Mouse (Mus musculus): ENCODE results near the gene Gsg1.
A peak's percentile ranks its signal among the peaks of the same experiment; 100 is the strongest.

Gsg1 gene

GRCm38 (mm10) chr6:135206909-135207308, 47.2 kb downstream of the Gsg1 start:
- DNase-seq (ENCODE audit: inconsistent ontology term), result no peak

- DNase-seq (ENCODE audit: inconsistent ontology term), result no peak
Observed at GRCm38 (mm10) chr6:135205802-135206201, 48.3 kb downstream of the Gsg1 start.

- no peak for DNase-seq (ENCODE audit: inconsistent ontology term)
Observed at GRCm38 (mm10) chr6:135204869-135205268, 49.3 kb downstream of the Gsg1 start.

- no peak for DNase-seq (ENCODE audit: inconsistent ontology term)
Observed at GRCm38 (mm10) chr6:135203737-135204136, 50.4 kb downstream of the Gsg1 start.

GRCm38 (mm10) chr6:135202668-135203067, 51.5 kb downstream of the Gsg1 start:
- no peak for DNase-seq (ENCODE audit: inconsistent ontology term)

- no peak for DNase-seq (ENCODE audit: inconsistent ontology term)
Observed at GRCm38 (mm10) chr6:135200122-135200957, 53.8 kb downstream of the Gsg1 start.

- DNase-seq (ENCODE audit: inconsistent ontology term), result no peak
Observed at GRCm38 (mm10) chr6:135198726-135199125, 55.4 kb downstream of the Gsg1 start.

GRCm38 (mm10) chr6:135197921-135198532, 56.1 kb downstream of the Gsg1 start, which contains the start of the genes Fam234b and Hebp1:
Fam234b (plus strand) TSS chr6:135197977.
Hebp1 (minus strand) TSS chr6:135198022.
- DNase-seq (ENCODE audit: inconsistent ontology term), result peak; percentile 81

- no peak for DNase-seq (ENCODE audit: inconsistent ontology term)
Observed at GRCm38 (mm10) chr6:135197446-135197845, 56.7 kb downstream of the Gsg1 start.

- DNase-seq (ENCODE audit: inconsistent ontology term), result no peak
Observed at GRCm38 (mm10) chr6:135196707-135197106, 57.4 kb downstream of the Gsg1 start.

GRCm38 (mm10) chr6:135194907-135195306, 59.2 kb downstream of the Gsg1 start:
- no peak for DNase-seq (ENCODE audit: inconsistent ontology term)

- no peak for DNase-seq (ENCODE audit: inconsistent ontology term)
Observed at GRCm38 (mm10) chr6:135193733-135194132, 60.4 kb downstream of the Gsg1 start.

- DNase-seq (ENCODE audit: inconsistent ontology term), result no peak
Observed at GRCm38 (mm10) chr6:135192993-135193392, 61.2 kb downstream of the Gsg1 start.

- DNase-seq (ENCODE audit: inconsistent ontology term), result no peak
Observed at GRCm38 (mm10) chr6:135191906-135192305, 62.2 kb downstream of the Gsg1 start.

- peak; percentile 15 for DNase-seq (ENCODE audit: inconsistent ontology term)
Observed at GRCm38 (mm10) chr6:135190122-135190521, 64.0 kb downstream of the Gsg1 start.

- no peak for DNase-seq (ENCODE audit: inconsistent ontology term)
Observed at GRCm38 (mm10) chr6:135188629-135189028, 65.5 kb downstream of the Gsg1 start.
